8 mouse cellular contexts compared by ENCODE assay signal in the genomic region with DNA sequence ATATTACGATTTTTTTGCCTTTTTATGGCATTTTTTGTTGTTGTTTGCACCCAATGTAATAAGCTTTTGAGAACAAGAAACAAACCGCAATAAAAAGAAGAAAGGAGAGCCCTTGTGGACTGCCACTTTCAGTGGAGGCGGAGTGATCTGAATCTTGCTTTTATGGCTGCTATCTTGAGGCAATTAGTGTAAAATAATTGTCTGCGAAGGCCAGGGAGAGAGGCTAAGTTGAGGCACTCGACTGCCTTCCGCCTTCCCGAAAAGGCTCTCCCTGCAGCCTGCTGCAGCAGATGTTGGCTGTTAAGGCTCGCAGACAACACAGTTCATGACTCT. TPM values are rescaled to one million over a fixed set of nuclear protein-coding genes. Genes with fewer than 3 reads are reported as not detected.
DNase-seq lines count a peak whose midpoint lies in the region; ATAC-seq and TF ChIP-seq lines count a peak whose summit lies in the region.

No protein-coding gene starts in this region.

- DNase-seq in kidney, adult 2 months: no peak
- DNase-seq in kidney, postnatal 36 days: no peak
- no peak for DNase-seq in cerebellum, postnatal 14 days
- no peak for DNase-seq in adrenal gland, adult 18-20 months (ENCODE audit: low spot score in 2 of 2)

- no peak for ATAC-seq in hindbrain, embryonic 13.5 days (ENCODE audit: low FRiP score)
- no peak for ATAC-seq in midbrain, embryonic 13.5 days
- no peak for ATAC-seq in inflammation-experienced regulatory T-cells, adult 6 months

- H3K27me3 ChIP-seq in kidney, adult 2 months (replicated peaks; ENCODE audit: control insufficient read depth, insufficient read depth, low read length): no peaks in the 10 kb centered on the region
- H3K27me3 ChIP-seq in hindbrain, embryonic 13.5 days: peaks cover 8% of the 10 kb centered on the region; the same call in 1 of the 2 replicates
- no peaks in the 10 kb centered on the region for H3K27me3 ChIP-seq in midbrain, embryonic 13.5 days

- peak overlapping the region; percentile 28; the same call in 1 of the 2 replicates for H3K4me3 ChIP-seq in kidney, adult 2 months (ENCODE audit: insufficient read depth, low read depth, low read length)
- H3K4me3 ChIP-seq in brown adipose tissue, adult 24 weeks (ENCODE audit: insufficient read depth, low read depth, low read length): peak overlapping the region; percentile 36
- H3K4me3 ChIP-seq in hindbrain, embryonic 13.5 days: peak overlapping the region; percentile 3; the same call in 1 of the 2 replicates
- H3K4me3 ChIP-seq in midbrain, embryonic 13.5 days (replicated peaks): no peak overlapping the region; the same call in 1 of the 2 replicates

- H3K4me2 ChIP-seq in hindbrain, embryonic 13.5 days: peak overlapping the region; percentile 45
- H3K4me2 ChIP-seq in midbrain, embryonic 13.5 days (replicated peaks): peak overlapping the region; percentile 42

- no peak for TF ChIP-seq POLR2A in kidney, adult 2 months (IDR thresholded peaks at IDR 0.05; ENCODE audit: low read depth, low read length)

- H3K27ac ChIP-seq in kidney, adult 2 months (ENCODE audit: insufficient read depth, low read depth, low read length): peak overlapping the region; percentile 34; the same call in 1 of the 2 replicates
- peak overlapping the region; percentile 43; the same call in 1 of the 2 replicates for H3K27ac ChIP-seq in brown adipose tissue, adult 24 weeks (replicated peaks; ENCODE audit: low read depth, low read length)
- H3K27ac ChIP-seq in hindbrain, embryonic 13.5 days: peak overlapping the region; percentile 85
- H3K27ac ChIP-seq in midbrain, embryonic 13.5 days: peak overlapping the region; percentile 83

- peaks cover 12% of the 10 kb centered on the region; the same call in 1 of the 2 replicates for H3K4me1 ChIP-seq in kidney, adult 2 months (ENCODE audit: control insufficient read depth, insufficient read depth, low read length)
- H3K4me1 ChIP-seq in brown adipose tissue, adult 24 weeks (ENCODE audit: control insufficient read depth, insufficient read depth, insufficient read length, low read length): peaks cover 16% of the 10 kb centered on the region
- H3K4me1 ChIP-seq in hindbrain, embryonic 13.5 days (replicated peaks): peaks cover 24% of the 10 kb centered on the region
- peaks cover 23% of the 10 kb centered on the region for H3K4me1 ChIP-seq in midbrain, embryonic 13.5 days (replicated peaks)

- peak overlapping the region; percentile 36; the same call in 1 of the 2 replicates for H3K9ac ChIP-seq in hindbrain, embryonic 13.5 days
- peak overlapping the region; percentile 39; the same call in 1 of the 2 replicates for H3K9ac ChIP-seq in midbrain, embryonic 13.5 days (replicated peaks)

- 41% methylated on average over 8 of the region's 8 CpGs for WGBS in kidney, adult 2 months
- 48% methylated on average over 8 of the region's 8 CpGs for whole genome bisulfite sequencing in hindbrain, embryonic 13.5 days
- 57% methylated on average over 8 of the region's 8 CpGs for WGBS in midbrain, embryonic 13.5 days

- no peaks in the 10 kb centered on the region for H3K36me3 ChIP-seq in kidney, adult 2 months (ENCODE audit: control insufficient read depth, insufficient read depth, low read length)
- H3K36me3 ChIP-seq in hindbrain, embryonic 13.5 days: no peaks in the 10 kb centered on the region
- H3K36me3 ChIP-seq in midbrain, embryonic 13.5 days: no peaks in the 10 kb centered on the region

- H3K9me3 ChIP-seq in hindbrain, embryonic 13.5 days: no peaks in the 10 kb centered on the region
- H3K9me3 ChIP-seq in midbrain, embryonic 13.5 days: no peaks in the 10 kb centered on the region

- no peak for TF ChIP-seq CTCF in kidney, adult 2 months (conservative IDR thresholded peaks at IDR 0.05; ENCODE audit: insufficient read depth, insufficient read length, low read depth, low read length)

RNA-seq across cellular contexts. Expression of gene Foxp1, which starts 37.7 kb away (rescaled TPM):
- polyA plus RNA-seq in kidney, adult 2 months (2012; rRNA removed): 28.2 and 32.8 TPM in 2 replicates
- 8.8 and 10.1 TPM in 2 replicates for polyA plus RNA-seq in brown adipose tissue, adult 24 weeks (2012; ENCODE audit: insufficient read depth, insufficient read length, missing spikeins)
- polyA plus RNA-seq in hindbrain, embryonic 13.5 days (2015; fragmentation: Nextera tagmentation; extraction: Ambion mirVana): 64.7 and 66.6 TPM in 2 replicates
- 68.3 and 70.4 TPM in 2 replicates for polyA plus RNA-seq in midbrain, embryonic 13.5 days (2015; fragmentation: Nextera tagmentation; extraction: Ambion mirVana)
- 100 to 1,000 TPM in 2 of 3 experiments, 10 to 100 TPM in 1; 83.3 to 273 (median 271) TPM for polyA plus RNA-seq in inflammation-experienced regulatory T-cells, adult 6 months (2017; shearing (Covaris generic))
- 10 to 100 TPM; 35.8 to 46.8 TPM for total RNA-seq in adrenal gland, adult 18-20 months (2021)

Comparison
In these comparisons a context has a peak if more than half of its experiments do, and no peak if none do; other contexts are left out.
1. H3K27ac ChIP-seq: peak in every context shown above with its lines; median percentile 85 in hindbrain, embryonic 13.5 days; 83 in midbrain, embryonic 13.5 days; 43 in brown adipose tissue, adult 24 weeks; 34 in kidney, adult 2 months.